Mouse (Mus musculus) naive thymus-derived CD4-positive, alpha-beta T cell, adult 5 months (primary cell): ENCODE results near the gene Zfp977. TPM values are rescaled to one million over a fixed set of nuclear protein-coding genes. Genes with fewer than 3 reads are reported as not detected.

Source experiments
- polyA plus RNA-seq: library from polyadenylated mRNA; unstranded; fragments of 100-300 nt; shearing (Covaris generic); gene quantifications from one replicate; pipeline ENCODE4 v1.2.1, GENCODE M21; 2017

Zfp977 gene
- polyA plus RNA-seq = not detected

DNA sequence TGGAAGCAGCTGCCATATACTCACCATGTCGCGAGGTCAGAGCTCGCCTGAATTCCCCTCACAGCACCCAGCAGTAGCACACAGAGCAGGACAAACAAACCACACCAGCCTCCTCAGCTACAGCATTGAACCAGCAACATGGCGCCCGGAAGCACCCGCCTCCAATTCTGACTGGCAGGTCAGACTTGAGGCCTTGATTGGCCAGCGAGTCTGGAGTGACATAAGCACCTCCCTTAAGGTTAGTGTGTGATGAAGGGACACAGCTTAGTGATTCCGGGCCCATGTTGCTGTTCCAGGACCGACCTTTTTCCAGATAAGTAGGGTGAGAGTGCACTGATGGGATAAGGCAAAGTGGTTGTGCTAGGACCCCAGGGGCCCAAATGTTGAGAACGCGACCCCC lies at the start of gene Zfp977:
Gene Zfp977 (minus strand): TSS at position 135 of the 400 bp plus-strand sequence.

DNA sequence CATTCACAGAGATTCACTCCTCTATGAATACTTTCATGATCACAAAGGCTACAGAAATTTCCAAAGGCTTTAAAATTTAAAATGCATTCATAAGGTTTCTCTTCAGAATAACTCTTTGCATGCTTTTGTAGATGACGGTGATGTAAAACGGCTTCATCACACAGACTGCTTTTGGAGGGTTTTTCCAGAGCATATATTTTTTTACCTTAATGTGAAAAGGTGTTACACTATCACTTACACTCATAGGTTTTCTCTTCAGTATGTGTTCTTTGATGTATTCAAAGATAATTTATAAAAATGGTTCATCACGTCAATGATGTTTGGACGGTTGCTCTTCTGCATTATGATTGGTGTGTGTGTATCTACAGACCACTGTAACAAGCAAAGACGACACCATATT lies 13.9 kb downstream of the Zfp977 start, which contains the start of gene Gm21028:
Gene Gm21028 (minus strand): TSS at position 101 of the 400 bp plus-strand sequence.

Other genes starting within 250 kb of the Zfp977 start
- not detected for gene 4933421I07Rik, start 144.4 kb downstream of the Zfp977 start, polyA plus RNA-seq
- gene Zfp141, start 86.8 kb downstream of the Zfp977 start, polyA plus RNA-seq = 23.5 TPM
- gene Gm21028, start 14.0 kb downstream of the Zfp977 start, polyA plus RNA-seq = not detected
- 0.16 TPM for gene Zfp976, start 50.0 kb upstream of the Zfp977 start, polyA plus RNA-seq
- gene Zfp975, start 100.2 kb upstream of the Zfp977 start, polyA plus RNA-seq = 0.49 TPM
- not detected for gene Gm17067, start 134.5 kb upstream of the Zfp977 start, polyA plus RNA-seq
- gene Vmn2r62, start 201.0 kb upstream of the Zfp977 start, polyA plus RNA-seq = not detected